Mouse (Mus musculus): ENCODE results near the gene Pon1. TPM values are rescaled to one million over a fixed set of nuclear protein-coding genes. Genes with fewer than 3 reads are reported as not detected.

The Pon1 gene
- polyA plus RNA-seq, 1 experiment from 2014 or later, result 0.25 TPM

DNA sequence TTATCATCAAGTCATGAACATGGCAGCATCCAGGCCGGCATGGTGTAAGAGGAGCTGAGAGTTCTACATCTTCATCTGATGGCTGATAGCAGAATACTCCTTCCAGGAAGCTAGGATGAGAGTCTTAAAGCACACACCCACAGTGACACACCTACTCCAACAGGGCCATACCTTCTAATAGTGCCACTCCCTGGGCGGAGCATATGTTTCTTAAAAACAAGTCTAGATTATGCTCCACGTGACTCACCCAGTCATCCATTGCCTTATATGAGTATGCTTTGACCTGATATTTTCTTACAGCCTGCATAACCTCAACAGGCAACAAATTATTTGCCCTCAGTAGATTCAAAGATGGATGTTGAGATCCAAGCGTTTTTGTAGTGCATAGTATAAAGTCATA is 24.4 kb upstream of the Pon1 start:
- no peaks in the 10 kb centered on the region for H3K27me3 ChIP-seq (replicated peaks; ENCODE audit: control insufficient read depth, insufficient read depth, low read length)
- WGBS, result 92% methylated on average over 4 of the region's 4 CpGs
- H3K4me3 ChIP-seq (replicated peaks; ENCODE audit: low read length), result no peak overlapping the region
- no peaks in the 10 kb centered on the region for H3K9me3 ChIP-seq (ENCODE audit: control insufficient read depth, low read length)
- no peak overlapping the region for H3K4me2 ChIP-seq (ENCODE audit: low read length)
- no peaks in the 10 kb centered on the region for H3K4me1 ChIP-seq (replicated peaks; ENCODE audit: control insufficient read depth, insufficient read depth, low read length)
- no peak overlapping the region for H3K9ac ChIP-seq (replicated peaks; ENCODE audit: low read depth, low read length)
- no peak for ATAC-seq
- H3K27ac ChIP-seq (ENCODE audit: low read length), result no peak overlapping the region
- no peaks in the 10 kb centered on the region for H3K36me3 ChIP-seq (ENCODE audit: control insufficient read depth, insufficient read depth)

DNA sequence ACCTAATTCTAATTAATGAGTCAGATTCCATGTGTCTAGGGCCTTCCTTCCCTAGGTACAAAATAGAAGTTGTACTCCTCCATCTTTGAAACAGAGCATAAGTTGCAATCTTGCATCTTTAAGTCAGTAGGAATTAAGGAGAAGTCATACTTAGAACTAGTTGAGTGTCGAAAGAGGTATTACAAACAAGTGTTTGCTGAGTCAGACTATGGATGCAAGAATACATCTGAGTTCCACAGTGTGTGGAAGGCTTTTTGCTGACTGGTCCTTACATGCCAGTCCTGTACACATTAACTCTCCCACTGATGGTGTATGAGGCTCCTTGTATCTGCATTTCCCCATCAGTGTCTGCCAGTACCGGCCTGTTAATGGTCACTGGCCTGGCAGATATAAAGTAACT is 14.1 kb upstream of the Pon1 start:
- Histone ChIP-seq H3K9ac (replicated peaks; ENCODE audit: low read depth, low read length) (no peak overlapping the region), H3K4me1 (replicated peaks; ENCODE audit: control insufficient read depth, insufficient read depth, low read length) (no peaks in the 10 kb centered on the region), H3K27ac (ENCODE audit: low read length) (no peak overlapping the region), H3K9me3 (ENCODE audit: control insufficient read depth, low read length) (no peaks in the 10 kb centered on the region), H3K36me3 (ENCODE audit: control insufficient read depth, insufficient read depth) (no peaks in the 10 kb centered on the region), H3K4me3 (replicated peaks; ENCODE audit: low read length) (no peak overlapping the region), H3K4me2 (ENCODE audit: low read length) (no peak overlapping the region), H3K27me3 (replicated peaks; ENCODE audit: control insufficient read depth, insufficient read depth, low read length) (no peaks in the 10 kb centered on the region)
- 89% methylated on average over 2 of the region's 2 CpGs for WGBS
- no peak for ATAC-seq

DNA sequence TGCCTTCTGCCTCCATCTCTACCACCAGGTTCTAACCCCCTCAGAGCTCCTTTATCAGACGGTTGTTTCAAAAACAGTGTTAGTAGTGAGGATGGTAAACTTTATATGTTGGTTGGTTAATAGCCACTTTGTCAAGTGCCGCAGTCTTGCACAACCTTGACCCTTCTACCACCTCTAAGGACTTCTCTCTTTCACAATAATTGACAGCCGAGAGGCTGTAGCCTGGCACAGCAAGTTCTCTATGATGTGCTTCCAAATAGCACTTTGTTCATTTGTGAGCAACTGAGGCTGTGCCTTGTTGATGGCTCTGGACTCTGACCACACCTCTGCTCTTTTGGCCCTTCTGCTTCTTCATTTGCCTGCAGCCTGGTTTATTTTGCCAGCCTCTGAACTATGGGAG is 6.2 kb upstream of the Pon1 start:
- no peak for ATAC-seq
- Histone ChIP-seq H3K9ac (replicated peaks; ENCODE audit: low read depth, low read length) (no peak overlapping the region), H3K4me2 (ENCODE audit: low read length) (no peak overlapping the region), H3K27ac (ENCODE audit: low read length) (no peak overlapping the region), H3K9me3 (ENCODE audit: control insufficient read depth, low read length) (no peaks in the 10 kb centered on the region), H3K27me3 (replicated peaks; ENCODE audit: control insufficient read depth, insufficient read depth, low read length) (no peaks in the 10 kb centered on the region), H3K36me3 (ENCODE audit: control insufficient read depth, insufficient read depth) (no peaks in the 10 kb centered on the region), H3K4me3 (replicated peaks; ENCODE audit: low read length) (no peak overlapping the region), H3K4me1 (replicated peaks; ENCODE audit: control insufficient read depth, insufficient read depth, low read length) (no peaks in the 10 kb centered on the region)
- 90% methylated on average over 3 of the region's 3 CpGs for WGBS

DNA sequence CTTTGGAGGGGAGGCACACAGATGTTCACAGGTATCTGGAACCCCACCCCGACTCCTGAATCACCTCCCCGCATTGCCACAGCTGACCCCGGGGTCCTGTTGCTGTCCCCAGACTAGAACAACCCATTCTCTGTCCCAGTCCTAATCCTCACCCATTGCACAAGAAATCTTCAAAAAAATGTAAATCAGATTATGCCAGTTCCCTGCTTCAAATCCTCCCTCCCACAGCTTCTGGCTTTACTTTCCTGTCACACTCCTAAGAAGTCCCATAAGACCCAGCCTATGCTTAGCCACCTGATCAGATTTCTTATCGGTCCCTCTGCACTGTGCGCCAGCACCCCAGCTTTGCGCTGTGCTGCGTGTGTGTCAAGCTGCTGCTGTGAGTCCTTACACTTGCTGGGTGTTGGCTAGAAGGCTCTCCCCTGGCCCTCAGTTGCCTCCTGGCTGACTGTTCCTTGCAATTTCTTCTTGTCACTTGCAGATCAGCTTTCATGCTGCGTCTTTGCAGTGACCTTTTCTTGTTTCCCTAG is 5.7 kb upstream of the Pon1 start:
- 88% methylated on average over 8 of the region's 8 CpGs for WGBS
- no peak overlapping the region for H3K4me2 ChIP-seq (ENCODE audit: low read length)
- no peaks in the 10 kb centered on the region for H3K4me1 ChIP-seq (replicated peaks; ENCODE audit: control insufficient read depth, insufficient read depth, low read length)
- no peak for ATAC-seq
- no peaks in the 10 kb centered on the region for H3K36me3 ChIP-seq (ENCODE audit: control insufficient read depth, insufficient read depth)
- H3K9ac ChIP-seq (replicated peaks; ENCODE audit: low read depth, low read length), result no peak overlapping the region
- H3K9me3 ChIP-seq (ENCODE audit: control insufficient read depth, low read length), result no peaks in the 10 kb centered on the region
- no peak overlapping the region for H3K4me3 ChIP-seq (replicated peaks; ENCODE audit: low read length)
- no peaks in the 10 kb centered on the region for H3K27me3 ChIP-seq (replicated peaks; ENCODE audit: control insufficient read depth, insufficient read depth, low read length)
- no peak overlapping the region for H3K27ac ChIP-seq (ENCODE audit: low read length)

DNA sequence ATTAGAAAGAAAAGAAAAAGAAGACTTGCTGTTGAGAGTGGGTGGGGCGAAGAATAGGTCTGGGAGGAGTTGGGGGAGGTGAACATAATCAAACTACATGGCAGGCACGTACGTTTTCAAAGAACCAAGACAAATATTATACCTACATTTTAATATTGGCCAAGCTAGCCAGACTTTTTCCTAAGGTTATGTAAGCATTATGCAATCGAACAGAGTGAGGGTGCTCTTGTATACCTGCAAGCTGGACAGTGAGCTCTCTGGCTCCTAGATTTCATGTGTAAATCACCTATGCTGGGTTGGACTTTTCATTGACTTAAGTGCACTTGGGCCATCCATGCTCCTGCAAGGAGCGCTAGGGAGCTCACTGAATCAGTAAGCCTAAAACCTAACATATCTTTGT is 4.8 kb upstream of the Pon1 start:
- H3K36me3 ChIP-seq (ENCODE audit: control insufficient read depth, insufficient read depth), result no peaks in the 10 kb centered on the region
- H3K9ac ChIP-seq (replicated peaks; ENCODE audit: low read depth, low read length), result no peak overlapping the region
- H3K27ac ChIP-seq (ENCODE audit: low read length), result no peak overlapping the region
- 91% methylated on average over 5 of the region's 5 CpGs for WGBS
- ATAC-seq, result no peak
- H3K4me3 ChIP-seq (replicated peaks; ENCODE audit: low read length), result no peak overlapping the region
- H3K27me3 ChIP-seq (replicated peaks; ENCODE audit: control insufficient read depth, insufficient read depth, low read length), result no peaks in the 10 kb centered on the region
- no peaks in the 10 kb centered on the region for H3K4me1 ChIP-seq (replicated peaks; ENCODE audit: control insufficient read depth, insufficient read depth, low read length)
- H3K9me3 ChIP-seq (ENCODE audit: control insufficient read depth, low read length), result no peaks in the 10 kb centered on the region
- no peak overlapping the region for H3K4me2 ChIP-seq (ENCODE audit: low read length)

DNA sequence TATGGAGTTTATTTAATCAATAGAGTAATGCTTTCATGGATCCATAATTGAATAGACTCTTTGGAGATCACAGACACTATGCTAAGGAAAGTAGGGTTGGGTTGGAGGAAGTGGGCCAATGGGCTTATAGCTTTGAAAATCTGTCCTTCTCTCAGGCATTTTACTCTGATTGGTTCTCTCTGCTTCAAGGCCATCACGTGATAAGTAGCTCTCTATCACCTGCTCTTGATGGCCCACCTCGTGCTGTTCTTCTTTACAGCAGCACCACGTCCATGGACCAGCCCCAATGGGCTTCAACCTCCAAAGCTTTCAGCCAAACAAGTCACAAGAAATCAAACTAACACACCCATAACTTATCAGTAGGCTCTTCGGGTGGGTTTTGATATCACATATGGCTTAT is 3.0 kb downstream of the Pon1 start:
- H3K27ac ChIP-seq (ENCODE audit: low read length), result no peak overlapping the region
- no peak for ATAC-seq
- no peaks in the 10 kb centered on the region for H3K36me3 ChIP-seq (ENCODE audit: control insufficient read depth, insufficient read depth)
- WGBS, result 89% methylated on average over 4 of the region's 4 CpGs
- H3K27me3 ChIP-seq (replicated peaks; ENCODE audit: control insufficient read depth, insufficient read depth, low read length), result no peaks in the 10 kb centered on the region
- no peak overlapping the region for H3K4me3 ChIP-seq (replicated peaks; ENCODE audit: low read length)
- no peaks in the 10 kb centered on the region for H3K4me1 ChIP-seq (replicated peaks; ENCODE audit: control insufficient read depth, insufficient read depth, low read length)
- H3K4me2 ChIP-seq (ENCODE audit: low read length), result no peak overlapping the region
- H3K9me3 ChIP-seq (ENCODE audit: control insufficient read depth, low read length), result no peaks in the 10 kb centered on the region
- H3K9ac ChIP-seq (replicated peaks; ENCODE audit: low read depth, low read length), result no peak overlapping the region

DNA sequence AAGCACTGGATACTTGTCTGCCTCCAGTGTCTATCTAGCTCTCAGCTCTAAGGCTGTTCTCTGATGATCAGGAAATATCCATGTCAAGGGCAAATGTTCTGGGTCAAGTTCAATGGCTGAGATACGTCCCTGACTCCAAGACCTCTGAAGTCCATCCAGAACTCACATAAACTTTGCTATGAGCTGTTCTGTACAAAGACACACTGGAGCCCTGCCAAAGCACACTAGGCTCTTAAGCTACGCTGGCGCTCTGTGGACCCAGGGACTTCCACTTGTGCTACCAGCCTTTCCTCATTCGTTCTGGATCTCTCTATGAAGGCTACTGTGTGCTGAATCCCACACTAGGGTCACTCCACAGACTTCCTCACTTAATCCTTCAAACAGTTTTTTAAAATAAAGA is 4.2 kb downstream of the Pon1 start:
- no peaks in the 10 kb centered on the region for H3K27me3 ChIP-seq (replicated peaks; ENCODE audit: control insufficient read depth, insufficient read depth, low read length)
- no peak overlapping the region for H3K9ac ChIP-seq (replicated peaks; ENCODE audit: low read depth, low read length)
- H3K9me3 ChIP-seq (ENCODE audit: control insufficient read depth, low read length), result no peaks in the 10 kb centered on the region
- WGBS, result 70% methylated on average over 4 of the region's 4 CpGs
- no peaks in the 10 kb centered on the region for H3K4me1 ChIP-seq (replicated peaks; ENCODE audit: control insufficient read depth, insufficient read depth, low read length)
- no peak overlapping the region for H3K4me2 ChIP-seq (ENCODE audit: low read length)
- H3K36me3 ChIP-seq (ENCODE audit: control insufficient read depth, insufficient read depth), result no peaks in the 10 kb centered on the region
- no peak overlapping the region for H3K4me3 ChIP-seq (replicated peaks; ENCODE audit: low read length)
- no peak for ATAC-seq
- H3K27ac ChIP-seq (ENCODE audit: low read length), result no peak overlapping the region

DNA sequence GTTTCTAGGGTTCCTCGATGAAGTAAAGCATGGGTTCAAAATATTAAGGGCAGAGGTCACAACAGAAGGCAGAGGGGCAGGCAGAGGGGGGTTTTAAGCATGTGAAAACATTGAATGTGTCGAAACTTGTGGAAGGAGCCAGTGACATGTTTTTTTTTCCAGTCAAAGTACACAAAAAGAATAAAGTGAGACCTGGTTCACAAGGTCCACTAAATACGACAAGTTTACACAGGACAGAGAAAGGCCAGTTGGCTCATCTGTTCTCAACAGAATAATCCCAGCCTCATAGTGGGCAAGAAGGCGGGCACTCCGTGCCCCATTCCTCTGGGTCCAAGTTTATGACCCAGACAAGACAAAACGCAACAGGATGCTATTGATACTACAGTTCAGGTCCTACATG is 4.8 kb downstream of the Pon1 start:
- Histone ChIP-seq H3K4me3 (replicated peaks; ENCODE audit: low read length) (no peak overlapping the region), H3K27ac (ENCODE audit: low read length) (no peak overlapping the region), H3K4me2 (ENCODE audit: low read length) (no peak overlapping the region), H3K9me3 (ENCODE audit: control insufficient read depth, low read length) (no peaks in the 10 kb centered on the region), H3K36me3 (ENCODE audit: control insufficient read depth, insufficient read depth) (no peaks in the 10 kb centered on the region), H3K9ac (replicated peaks; ENCODE audit: low read depth, low read length) (no peak overlapping the region), H3K27me3 (replicated peaks; ENCODE audit: control insufficient read depth, insufficient read depth, low read length) (no peaks in the 10 kb centered on the region), H3K4me1 (replicated peaks; ENCODE audit: control insufficient read depth, insufficient read depth, low read length) (no peaks in the 10 kb centered on the region)
- 78% methylated on average over 6 of the region's 6 CpGs for WGBS
- no peak for ATAC-seq

DNA sequence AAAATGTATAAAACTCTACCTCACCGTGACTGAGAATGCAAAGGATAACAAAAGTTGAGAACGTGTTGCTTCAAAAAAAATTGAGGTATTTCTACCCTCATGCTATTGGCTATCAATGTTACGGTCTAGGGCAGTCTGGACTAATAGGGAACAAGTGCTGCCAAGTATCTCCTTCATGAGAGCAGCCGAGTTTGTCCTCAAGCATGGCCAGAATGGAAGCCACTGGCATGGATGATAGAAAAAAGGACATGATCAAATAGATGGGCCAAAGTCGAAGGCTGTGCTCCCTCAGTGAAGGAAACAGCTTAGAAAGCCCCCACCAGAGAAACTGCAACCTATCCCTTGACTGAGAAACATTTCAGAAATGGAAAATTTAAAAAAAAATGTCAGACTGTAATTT is 5.7 kb downstream of the Pon1 start:
- ATAC-seq, result no peak
- Histone ChIP-seq H3K9me3 (ENCODE audit: control insufficient read depth, low read length) (no peaks in the 10 kb centered on the region), H3K9ac (replicated peaks; ENCODE audit: low read depth, low read length) (no peak overlapping the region), H3K36me3 (ENCODE audit: control insufficient read depth, insufficient read depth) (no peaks in the 10 kb centered on the region), H3K27me3 (replicated peaks; ENCODE audit: control insufficient read depth, insufficient read depth, low read length) (no peaks in the 10 kb centered on the region), H3K4me3 (replicated peaks; ENCODE audit: low read length) (no peak overlapping the region), H3K4me1 (replicated peaks; ENCODE audit: control insufficient read depth, insufficient read depth, low read length) (no peaks in the 10 kb centered on the region), H3K4me2 (ENCODE audit: low read length) (no peak overlapping the region), H3K27ac (ENCODE audit: low read length) (no peak overlapping the region)
- 86% methylated on average over 5 of the region's 5 CpGs for WGBS

DNA sequence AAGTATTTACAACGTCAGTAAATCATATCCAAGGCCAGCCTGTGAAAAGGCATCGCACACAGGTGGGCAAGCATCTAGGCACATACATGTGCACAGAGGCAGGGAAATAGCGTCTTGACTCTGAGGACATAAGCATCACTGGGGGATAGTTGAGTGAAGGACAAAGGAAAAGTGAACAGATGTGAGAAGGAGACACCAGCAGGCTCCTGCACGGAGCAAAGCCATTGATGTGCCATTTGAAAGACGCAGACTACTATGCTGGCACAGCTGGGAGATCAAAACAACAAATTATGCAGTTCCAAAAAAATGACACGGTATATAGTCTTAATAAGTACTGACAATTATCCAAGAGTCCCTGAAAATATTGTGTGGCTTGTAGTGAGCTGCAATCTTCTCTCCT is 6.2 kb downstream of the Pon1 start:
- no peak for ATAC-seq
- Histone ChIP-seq H3K27ac (ENCODE audit: low read length) (no peak overlapping the region), H3K4me2 (ENCODE audit: low read length) (no peak overlapping the region), H3K4me1 (replicated peaks; ENCODE audit: control insufficient read depth, insufficient read depth, low read length) (no peaks in the 10 kb centered on the region), H3K9me3 (ENCODE audit: control insufficient read depth, low read length) (no peaks in the 10 kb centered on the region), H3K27me3 (replicated peaks; ENCODE audit: control insufficient read depth, insufficient read depth, low read length) (no peaks in the 10 kb centered on the region), H3K9ac (replicated peaks; ENCODE audit: low read depth, low read length) (no peak overlapping the region), H3K4me3 (replicated peaks; ENCODE audit: low read length) (no peak overlapping the region), H3K36me3 (ENCODE audit: control insufficient read depth, insufficient read depth) (no peaks in the 10 kb centered on the region)
- WGBS, result 73% methylated on average over 6 of the region's 6 CpGs
